ENCODE assay signal across 17 mouse cellular contexts in genomic region chr9:82807129-82807528, GRCm38 (mm10). TPM values are rescaled to one million over a fixed set of nuclear protein-coding genes. Genes with fewer than 3 reads are reported as not detected.
DNase-seq lines count a peak whose midpoint lies in the region; ATAC-seq and TF ChIP-seq lines count a peak whose summit lies in the region.
"Had no signal": no experiment of that assay in that cellular context is flagged by ENCODE, and none has a peak within 500 bp of the region (broad histone marks: within the 10 kb centered on the region; RNA-seq: fewer than 3 reads in every experiment).

No protein-coding gene starts in this region.

- H3K9me3 ChIP-seq in midbrain, embryonic 11.5 days (ENCODE audit: control insufficient read depth, low read length): no peaks in the 10 kb centered on the region
- H3K9me3 ChIP-seq in midbrain, embryonic 16.5 days (replicated peaks; ENCODE audit: control insufficient read depth, low read length, poor library complexity, severe bottlenecking): no peaks in the 10 kb centered on the region
- H3K9me3 ChIP-seq in forebrain, embryonic 16.5 days (ENCODE audit: control insufficient read depth, low read length): no peaks in the 10 kb centered on the region
- no peaks in the 10 kb centered on the region for H3K9me3 ChIP-seq in kidney, embryonic 16.5 days (ENCODE audit: low read length)
- H3K9me3 ChIP-seq: kidney, embryonic 15.5 days; liver, embryonic 13.5 days had no signal

- H3K27ac ChIP-seq in midbrain, embryonic 11.5 days (ENCODE audit: low read depth, low read length): no peak overlapping the region
- H3K27ac ChIP-seq in midbrain, embryonic 16.5 days (ENCODE audit: low read length): no peak overlapping the region
- no peak overlapping the region for H3K27ac ChIP-seq in forebrain, embryonic 16.5 days (ENCODE audit: low read length)
- H3K27ac ChIP-seq in kidney, embryonic 16.5 days (ENCODE audit: low read length): no peak overlapping the region
- no peak overlapping the region for H3K27ac ChIP-seq in kidney, adult 2 months (ENCODE audit: insufficient read depth, low read depth, low read length)
- H3K27ac ChIP-seq: kidney, embryonic 15.5 days; liver, embryonic 13.5 days had no signal

- H3K4me1 ChIP-seq in midbrain, embryonic 11.5 days (ENCODE audit: control insufficient read depth, insufficient read depth, low read length): peaks cover 6% of the 10 kb centered on the region
- no peaks in the 10 kb centered on the region for H3K4me1 ChIP-seq in midbrain, embryonic 16.5 days (ENCODE audit: control insufficient read depth, insufficient read depth, low read length)
- peaks cover 2% of the 10 kb centered on the region; the same call in 1 of the 2 replicates for H3K4me1 ChIP-seq in forebrain, embryonic 16.5 days (replicated peaks; ENCODE audit: control insufficient read depth, insufficient read depth, low read length)
- H3K4me1 ChIP-seq in kidney, embryonic 16.5 days (ENCODE audit: insufficient read depth, low read length): 0 out of 2 replicates have a peak, but pooled peaks cover 5% of the 10 kb centered on the region
- H3K4me1 ChIP-seq in kidney, adult 2 months (ENCODE audit: control insufficient read depth, insufficient read depth, low read length): no peaks in the 10 kb centered on the region
- H3K4me1 ChIP-seq: kidney, embryonic 15.5 days; liver, embryonic 13.5 days had no signal

- peak; percentile 88 for ATAC-seq in midbrain, embryonic 11.5 days (ENCODE audit: low FRiP score)
- ATAC-seq in midbrain, embryonic 16.5 days: no peak
- ATAC-seq in forebrain, embryonic 16.5 days: 0 out of 2 replicates have a peak, but pooled peaks have one; percentile 43
- ATAC-seq in kidney, embryonic 16.5 days (ENCODE audit: low FRiP score, low TSS enrichment): no peak
- ATAC-seq: intestine, postnatal 0 days had no signal

- H3K36me3 ChIP-seq in midbrain, embryonic 11.5 days (ENCODE audit: control insufficient read depth, insufficient read depth, low read length): no peaks in the 10 kb centered on the region
- H3K36me3 ChIP-seq in midbrain, embryonic 16.5 days (ENCODE audit: control insufficient read depth, insufficient read depth, low read length): no peaks in the 10 kb centered on the region
- no peaks in the 10 kb centered on the region for H3K36me3 ChIP-seq in forebrain, embryonic 16.5 days (ENCODE audit: control insufficient read depth, insufficient read depth)
- H3K36me3 ChIP-seq in kidney, embryonic 16.5 days (ENCODE audit: insufficient read depth, low read length): no peaks in the 10 kb centered on the region
- H3K36me3 ChIP-seq in kidney, adult 2 months (ENCODE audit: control insufficient read depth, insufficient read depth, low read length): no peaks in the 10 kb centered on the region
- H3K36me3 ChIP-seq: kidney, embryonic 15.5 days; liver, embryonic 13.5 days had no signal

- H3K4me3 ChIP-seq in midbrain, embryonic 11.5 days (ENCODE audit: low read depth, low read length): no peak overlapping the region
- H3K4me3 ChIP-seq in midbrain, embryonic 16.5 days (ENCODE audit: low read depth, low read length): no peak overlapping the region
- H3K4me3 ChIP-seq in forebrain, embryonic 16.5 days (replicated peaks; ENCODE audit: low read length): no peak overlapping the region
- no peak overlapping the region for H3K4me3 ChIP-seq in kidney, embryonic 16.5 days (ENCODE audit: low read length)
- no peak overlapping the region for H3K4me3 ChIP-seq in kidney, adult 2 months (ENCODE audit: insufficient read depth, low read depth, low read length)
- H3K4me3 ChIP-seq: kidney, embryonic 15.5 days; liver, embryonic 13.5 days had no signal

- no peak for TF ChIP-seq POLR2A in kidney, adult 2 months (IDR thresholded peaks at IDR 0.05; ENCODE audit: low read depth, low read length)

- peak; percentile 30 for DNase-seq in embryo, embryonic 10.5 days (ENCODE audit: low spot score)
- no peak for DNase-seq in embryo, embryonic 11 days
- peak; percentile 84 for DNase-seq in midbrain, embryonic 11.5 days (ENCODE audit: low spot score, missing footprints)
- DNase-seq in kidney, adult 2 months: no peak
- DNase-seq: adrenal gland, postnatal 14 days; cerebellum, adult 8-10 months; cerebellum, postnatal 36 days; gastrocnemius, postnatal 36 days; layer of hippocampus, adult 9-11 months; liver, embryonic 13.5 days; lung, adult 2 months; thymus, postnatal 25 days had no signal

- 6% methylated on average over 1 of the region's 1 CpGs for WGBS in midbrain, embryonic 11.5 days
- WGBS in midbrain, embryonic 16.5 days: 15% methylated on average over 1 of the region's 1 CpGs
- 8% methylated on average over 1 of the region's 1 CpGs for WGBS in forebrain, embryonic 16.5 days
- 24% methylated on average over 1 of the region's 1 CpGs for WGBS in kidney, embryonic 16.5 days
- WGBS in kidney, adult 2 months: 28% methylated on average over 1 of the region's 1 CpGs

- H3K9ac ChIP-seq in midbrain, embryonic 11.5 days (ENCODE audit: low read length): no peak overlapping the region
- H3K9ac ChIP-seq in midbrain, embryonic 16.5 days (ENCODE audit: low read depth, low read length): no peak overlapping the region
- no peak overlapping the region for H3K9ac ChIP-seq in forebrain, embryonic 16.5 days (replicated peaks; ENCODE audit: low read depth, low read length)
- H3K9ac ChIP-seq in kidney, embryonic 16.5 days (replicated peaks; ENCODE audit: low read length): no peak overlapping the region
- H3K9ac ChIP-seq: kidney, embryonic 15.5 days; liver, embryonic 13.5 days had no signal

- no peaks in the 10 kb centered on the region for H3K27me3 ChIP-seq in midbrain, embryonic 11.5 days (ENCODE audit: control insufficient read depth, insufficient read depth, low read length)
- no peaks in the 10 kb centered on the region for H3K27me3 ChIP-seq in midbrain, embryonic 16.5 days (ENCODE audit: control insufficient read depth, insufficient read depth, low read depth, low read length)
- H3K27me3 ChIP-seq in forebrain, embryonic 16.5 days (replicated peaks; ENCODE audit: control insufficient read depth, insufficient read depth, low read length): no peaks in the 10 kb centered on the region
- no peaks in the 10 kb centered on the region for H3K27me3 ChIP-seq in kidney, embryonic 16.5 days (ENCODE audit: insufficient read depth, low read length)
- no peaks in the 10 kb centered on the region; the same call in 1 of the 2 replicates for H3K27me3 ChIP-seq in kidney, adult 2 months (replicated peaks; ENCODE audit: control insufficient read depth, insufficient read depth, low read length)
- H3K27me3 ChIP-seq: kidney, embryonic 15.5 days; liver, embryonic 13.5 days had no signal

- H3K4me2 ChIP-seq in midbrain, embryonic 11.5 days: no peak overlapping the region
- no peak overlapping the region for H3K4me2 ChIP-seq in midbrain, embryonic 16.5 days (ENCODE audit: low read length)
- no peak overlapping the region for H3K4me2 ChIP-seq in forebrain, embryonic 16.5 days (ENCODE audit: low read length)
- no peak overlapping the region for H3K4me2 ChIP-seq in kidney, embryonic 16.5 days (replicated peaks; ENCODE audit: low read depth, low read length)
- H3K4me2 ChIP-seq: kidney, embryonic 15.5 days; liver, embryonic 13.5 days had no signal

- TF ChIP-seq CTCF in kidney, adult 2 months (conservative IDR thresholded peaks at IDR 0.05; ENCODE audit: insufficient read depth, insufficient read length, low read depth, low read length): no peak

RNA-seq across cellular contexts. Expression of gene Irak1bp1, which starts 22.2 kb away (rescaled TPM):
- 31.3 and 34.2 TPM in 2 replicates for polyA plus RNA-seq in midbrain, embryonic 11.5 days (2014; fragmentation: Nextera tagmentation; extraction: Ambion mirVana)
- polyA plus RNA-seq in midbrain, embryonic 16.5 days (2015; fragmentation: Nextera tagmentation; extraction: Ambion mirVana): 35.3 and 38.6 TPM in 2 replicates
- polyA plus RNA-seq in forebrain, embryonic 16.5 days (2015; fragmentation: Nextera tagmentation; extraction: Ambion mirVana): 35.0 and 41.2 TPM in 2 replicates
- 19.4 and 20.4 TPM in 2 replicates for polyA plus RNA-seq in kidney, embryonic 16.5 days (2015; fragmentation: Nextera tagmentation; extraction: Ambion mirVana)
- polyA plus RNA-seq in kidney, adult 2 months (2012; rRNA removed): 11.6 and 14.0 TPM in 2 replicates

Comparison
In these comparisons a context has a peak if more than half of its experiments do, and no peak if none do; other contexts are left out.
1. DNase-seq: peak in embryo, embryonic 10.5 days (single experiment) and midbrain, embryonic 11.5 days (single experiment); none in embryo, embryonic 11 days (single experiment) and kidney, adult 2 months (single experiment).
2. ATAC-seq: peak in midbrain, embryonic 11.5 days (single experiment) and forebrain, embryonic 16.5 days (single experiment); none in midbrain, embryonic 16.5 days (single experiment) and kidney, embryonic 16.5 days (single experiment).